Mouse (Mus musculus) G1E (cell line): ENCODE results near the gene Mrgprh. TPM values are rescaled to one million over a fixed set of nuclear protein-coding genes. Genes with fewer than 3 reads are reported as not detected.
"Not testable (repeated sequence)": the region's sequence is repeated elsewhere in the genome, so short reads cannot be mapped to it uniquely, and the experiment has no call there.

Experiments
- ATAC-seq: 2 replicates; pipeline ENCODE4 v1.8.0; 2016; ENCODE audit warnings: mild to moderate bottlenecking; ENCODE audit not compliant: insufficient number of reproducible peaks, poor library complexity, low FRiP score, severe bottlenecking; ENCODE audit errors: extremely low read depth
- DNase-seq: peaks from one replicate; pipeline ENCODE4 v3.0.0; 2012; ENCODE audit warnings: low spot score
- H3K27me3 ChIP-seq: 2 replicates; pipeline ENCODE4 v1.6.1; 2012; ENCODE audit warnings: mild to moderate bottlenecking, low read length, inconsistent platforms; ENCODE audit not compliant: insufficient read depth
- H3K36me3 ChIP-seq: replicated peaks from 2 replicates; pipeline ENCODE3; 2012; ENCODE audit warnings: mild to moderate bottlenecking, inconsistent platforms
- H3K4me1 ChIP-seq: 2 replicates; pipeline ENCODE4 v1.6.1; 2012; ENCODE audit warnings: low read depth, low read length, inconsistent platforms, mixed read lengths; ENCODE audit not compliant: insufficient read depth
- H3K4me3 ChIP-seq: 2 replicates; pipeline ENCODE4 v1.5.1; 2012; ENCODE audit warnings: low read depth, mild to moderate bottlenecking, inconsistent platforms, low read length, moderate library complexity, mixed read lengths
- H3K9me3 ChIP-seq: replicated peaks from 2 replicates; pipeline ENCODE4 v1.6.1; 2012; ENCODE audit warnings: inconsistent platforms
- CTCF ChIP-seq: IDR thresholded peaks from 2 replicates; pipeline ENCODE4 v1.5.1; 2012; ENCODE audit warnings: low read depth, low read length, inconsistent platforms, mixed read lengths
- GATA1 ChIP-seq: IDR thresholded peaks from 2 replicates; pipeline ENCODE4 v1.6.1; 2012; ENCODE audit warnings: borderline replicate concordance, low read length, inconsistent platforms, mixed read lengths
- GATA2 ChIP-seq: IDR thresholded peaks from 2 replicates; pipeline ENCODE4 v1.6.1; 2012; ENCODE audit warnings: low read depth, low read length, inconsistent platforms, borderline replicate concordance
- POLR2AphosphoS5 ChIP-seq: IDR thresholded peaks from 2 replicates; pipeline ENCODE4 v1.6.1; 2012; ENCODE audit warnings: low read depth, low read length, inconsistent platforms; ENCODE audit not compliant: insufficient replicate concordance
- TAL1 ChIP-seq: conservative IDR thresholded peaks from 2 replicates; pipeline ENCODE4 v1.6.1; 2012; ENCODE audit warnings: low read depth, low read length, inconsistent platforms, mixed read lengths
- polyA plus RNA-seq: library from polyadenylated mRNA; stranded (reverse); fragments of >175 nt; gene quantifications from 2 replicates; pipeline ENCODE4 v1.2.3, GENCODE M21; 2012
- total RNA-seq, 2 experiments: library from RNA; stranded (forward) in 1 of 2; stranded (reverse) in 1 of 2; fragments of 200-1000 nt in 1 of 2; fragments of >200 nt in 1 of 2; fragmentation: Nextera tagmentation in 1 of 2; gene quantifications; 2 replicates each; pipeline ENCODE4 v1.2.3; 2014 to 2017

The Mrgprh gene
- total and polyA plus RNA-seq, 3 experiments = 0.11 TPM; not detected in 2

DNA sequence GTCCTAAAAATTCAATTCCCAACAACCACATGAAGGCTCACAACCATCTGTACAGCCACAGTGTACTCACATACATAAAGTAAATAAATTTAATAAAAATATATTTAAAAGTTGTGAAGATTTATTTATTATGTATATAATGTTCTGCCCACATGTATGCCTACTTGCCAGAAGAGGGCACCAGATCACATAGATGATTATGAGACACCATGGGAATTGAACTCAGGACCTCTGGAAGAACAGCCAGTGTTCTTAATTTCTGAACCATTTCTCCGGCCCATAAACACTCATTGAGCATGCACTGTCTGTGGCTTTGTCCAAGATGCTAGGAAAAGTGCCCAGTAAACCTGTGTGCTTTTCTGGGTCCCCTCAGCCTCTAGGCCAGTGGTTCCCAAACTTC lies 5.4 kb downstream of the Mrgprh start:
- TF ChIP-seq GATA1 (no peak), TAL1 (no peak), POLR2AphosphoS5 (no peak), CTCF (no peak), GATA2 (no peak)
- Histone ChIP-seq H3K9me3 (no peaks in the 10 kb centered on the region), H3K36me3 (no peaks in the 10 kb centered on the region), H3K27me3 (peaks cover 38% of the 10 kb centered on the region), H3K4me1 (peaks cover 6% of the 10 kb centered on the region), H3K4me3 (no peak overlapping the region)
- no peak for ATAC-seq
- no peak for DNase-seq

- ATAC-seq (no peak), DNase-seq (no peak)
- peaks cover 22% of the 10 kb centered on the region for H3K27me3 ChIP-seq
- peaks cover 40% of the 10 kb centered on the region for H3K36me3 ChIP-seq
- TF ChIP-seq GATA1 (no peak), POLR2AphosphoS5 (no peak), TAL1 (no peak), CTCF (no peak), GATA2 (no peak)
- H3K9me3 ChIP-seq = no peaks in the 10 kb centered on the region
- no peaks in the 10 kb centered on the region for H3K4me1 ChIP-seq
- no peak overlapping the region for H3K4me3 ChIP-seq
Measured at GRCm38 (mm10) chr17:12886620-12887019, 10.8 kb downstream of the Mrgprh start.

- Histone ChIP-seq H3K36me3 (peaks cover 46% of the 10 kb centered on the region), H3K4me1 (no peaks in the 10 kb centered on the region), H3K9me3 (no peaks in the 10 kb centered on the region), H3K27me3 (peaks cover 22% of the 10 kb centered on the region), H3K4me3 (no peak overlapping the region)
- ATAC-seq (no peak), DNase-seq (no peak)
- no peak for TF ChIP-seq POLR2AphosphoS5
- TF ChIP-seq CTCF = no peak
- no peak for TF ChIP-seq TAL1
- TF ChIP-seq GATA2 = no peak
- TF ChIP-seq GATA1 = no peak
Measured at GRCm38 (mm10) chr17:12887021-12887775, 11.4 kb downstream of the Mrgprh start.

- ATAC-seq (no peak), DNase-seq (no peak)
- Histone ChIP-seq H3K9me3 (no peaks in the 10 kb centered on the region), H3K4me3 (no peak overlapping the region), H3K36me3 (peaks cover 78% of the 10 kb centered on the region), H3K4me1 (no peaks in the 10 kb centered on the region), H3K27me3 (0 out of 2 replicates have a peak, but pooled peaks cover 2% of the 10 kb centered on the region)
- no peak for TF ChIP-seq CTCF
- TF ChIP-seq GATA1 = no peak
- TF ChIP-seq GATA2 = no peak
- no peak for TF ChIP-seq TAL1
- no peak for TF ChIP-seq POLR2AphosphoS5
Measured at GRCm38 (mm10) chr17:12891054-12891453, 15.2 kb downstream of the Mrgprh start.

- H3K4me1 ChIP-seq = no peaks in the 10 kb centered on the region
- no peak for TF ChIP-seq GATA2
- TF ChIP-seq POLR2AphosphoS5 = no peak
- no peak for TF ChIP-seq CTCF
- TF ChIP-seq GATA1 = no peak
- TF ChIP-seq TAL1 = no peak
- peaks cover 86% of the 10 kb centered on the region for H3K36me3 ChIP-seq
- no peaks in the 10 kb centered on the region for H3K27me3 ChIP-seq
- no peak overlapping the region for H3K4me3 ChIP-seq
- no peaks in the 10 kb centered on the region for H3K9me3 ChIP-seq
- DNase-seq = no peak
- ATAC-seq = no peak
Measured at GRCm38 (mm10) chr17:12892033-12892432, 16.2 kb downstream of the Mrgprh start.

- Histone ChIP-seq H3K27me3 (no peaks in the 10 kb centered on the region), H3K36me3 (peaks cover 73% of the 10 kb centered on the region), H3K4me3 (no peak overlapping the region), H3K9me3 (no peaks in the 10 kb centered on the region), H3K4me1 (no peaks in the 10 kb centered on the region)
- DNase-seq = no peak
- TF ChIP-seq POLR2AphosphoS5 (no peak), GATA1 (no peak), TAL1 (no peak), GATA2 (no peak), CTCF (no peak)
- ATAC-seq = no peak
Measured at GRCm38 (mm10) chr17:12897674-12898073, 21.8 kb downstream of the Mrgprh start.

- not testable (repeated sequence) for H3K27me3 ChIP-seq, DNase-seq, H3K4me3 ChIP-seq, H3K4me1 ChIP-seq, H3K9me3 ChIP-seq, ATAC-seq
- H3K36me3 ChIP-seq = peaks cover 75% of the 10 kb centered on the region
Measured at GRCm38 (mm10) chr17:12898607-12899006, 22.8 kb downstream of the Mrgprh start.
